Mouse (Mus musculus) cerebellum, postnatal 10 days (tissue): Measurements from ENCODE around the gene Zfp69.

Source experiments
- DNase-seq, 2 experiments: peaks; one replicate each; pipeline ENCODE4 v3.0.0; 2021; ENCODE audit warnings: mixed read lengths in 2 of 2

Zfp69 gene

DNA sequence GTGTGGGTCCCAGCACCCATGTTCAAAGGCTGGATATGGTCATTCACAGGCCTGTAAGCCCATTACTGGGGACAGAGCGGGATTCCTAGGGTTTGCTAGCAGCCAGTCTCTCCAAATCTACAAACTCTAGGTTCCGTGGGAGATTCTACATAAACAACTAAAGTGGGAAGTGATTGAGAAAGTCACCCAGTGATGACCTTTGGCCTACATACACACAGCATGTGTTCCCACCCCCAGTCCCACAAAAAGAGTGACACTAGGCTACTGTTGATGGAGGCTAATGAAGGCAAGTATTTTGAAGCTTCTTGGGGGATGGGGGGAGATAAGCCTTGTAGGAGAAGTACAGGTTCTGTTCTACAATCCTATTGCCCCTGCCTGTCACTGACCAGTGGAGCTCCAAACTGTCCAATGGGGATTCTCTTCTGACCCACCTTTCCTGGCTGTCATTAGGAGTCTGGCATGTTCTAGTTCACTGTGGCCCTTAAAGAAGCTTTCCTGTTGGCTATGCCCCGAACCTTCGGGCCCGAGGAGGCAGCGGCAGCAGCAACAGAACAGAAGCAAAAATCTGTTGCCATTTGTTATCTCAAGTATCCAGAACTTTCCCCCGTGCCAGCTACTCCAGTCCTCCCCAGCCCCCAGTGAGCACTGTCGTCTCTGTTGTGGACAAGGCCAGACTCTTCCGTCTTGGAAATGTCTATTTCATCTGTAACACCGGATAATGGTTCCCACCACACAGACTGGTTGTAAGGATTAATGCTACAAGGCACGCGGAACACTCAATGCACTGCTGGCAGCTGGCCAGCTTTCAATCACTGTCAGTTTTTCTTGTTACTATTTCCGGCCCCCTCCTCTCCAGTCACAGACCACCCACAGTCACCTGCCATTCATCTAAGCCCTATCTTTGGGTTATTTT is 66.0 kb downstream of the Zfp69 start:
- peak; percentile 42 to 49 for DNase-seq

DNA sequence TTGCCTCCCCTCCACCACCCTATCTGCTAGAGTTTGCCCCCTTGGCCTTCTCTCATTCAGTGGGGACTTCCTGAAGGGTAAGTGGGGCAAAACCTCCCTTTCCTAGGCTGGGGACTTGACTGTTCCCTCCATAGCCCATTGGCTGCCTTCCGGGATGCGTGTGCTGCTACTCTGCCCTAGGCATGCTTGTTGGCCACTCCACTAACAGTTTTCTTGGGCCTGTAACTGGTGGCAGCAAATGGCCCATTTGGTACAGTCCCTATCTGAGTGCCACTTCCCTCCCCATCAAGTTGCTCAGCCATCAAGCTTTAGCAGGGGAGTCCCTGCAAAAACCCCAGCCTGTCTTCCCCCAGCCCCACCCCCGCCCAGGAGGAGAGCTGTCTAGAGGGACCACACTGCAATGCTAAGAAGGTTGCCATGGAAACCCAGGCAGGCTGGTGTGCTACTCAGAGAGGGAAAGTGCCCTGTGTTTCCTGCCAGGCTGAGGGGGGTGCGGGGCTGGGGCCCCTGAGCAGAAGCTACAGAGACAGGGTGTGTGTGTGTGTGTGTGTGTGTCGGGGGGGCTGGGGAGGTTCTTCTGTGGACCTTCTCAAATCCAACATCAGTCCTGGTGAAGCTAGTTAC is 69.4 kb downstream of the Zfp69 start:
- peak; percentile 42 to 54 for DNase-seq

DNA sequence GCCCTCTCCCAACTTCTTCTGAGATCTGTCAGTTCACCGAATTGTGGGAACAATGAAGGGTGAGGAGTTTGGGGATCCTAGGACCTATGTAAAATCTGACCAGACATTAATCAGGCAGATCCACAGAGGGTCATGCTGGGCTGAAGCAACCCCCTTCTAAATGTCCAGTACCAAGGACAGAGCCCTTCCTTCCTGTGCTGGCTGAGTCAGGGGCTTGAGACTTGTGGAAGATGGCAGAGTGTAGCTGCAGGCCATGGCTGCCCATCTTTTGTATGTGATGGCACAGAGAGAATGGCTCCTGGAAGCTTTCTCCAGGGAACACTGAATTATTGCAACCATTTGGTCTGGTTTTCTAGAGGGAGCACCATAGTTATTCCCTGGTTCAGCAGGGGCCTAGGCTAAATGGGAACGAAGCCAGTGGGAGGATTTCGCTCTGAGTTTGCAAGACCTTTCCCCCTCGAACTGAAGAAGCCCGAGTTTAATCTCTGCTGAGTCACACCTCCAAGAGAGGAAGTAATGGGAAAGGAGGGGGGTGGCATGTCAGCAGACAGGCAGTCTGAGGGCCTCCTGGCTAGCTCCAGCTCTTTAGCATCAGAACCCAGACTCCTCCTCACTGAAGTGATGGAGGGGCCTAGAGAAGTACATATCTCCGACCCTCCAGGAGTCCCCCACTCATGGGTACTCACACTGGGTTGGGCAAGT is 70.6 kb downstream of the Zfp69 start:
- no peak for DNase-seq
